Mouse (Mus musculus) inflammation-experienced regulatory T-cells, adult 6 months (primary cell): ENCODE results near the gene Mpdu1. TPM values are rescaled to one million over a fixed set of nuclear protein-coding genes. Genes with fewer than 3 reads are reported as not detected.
"Not testable (repeated sequence)": the region's sequence is repeated elsewhere in the genome, so short reads cannot be mapped to it uniquely, and the experiment has no call there.

Experiments used
- ATAC-seq: one replicate; pipeline ENCODE4 v1.8.0; 2017
- polyA plus RNA-seq, 3 experiments: library from polyadenylated mRNA; unstranded; fragments of 100-300 nt; shearing (Covaris generic); gene quantifications; one replicate each; pipeline ENCODE4 v1.2.1; 2017

Mpdu1 gene
- polyA plus RNA-seq, 3 experiments from 2014 or later = 30.3 to 55.1 (median 52.5) TPM

DNA sequence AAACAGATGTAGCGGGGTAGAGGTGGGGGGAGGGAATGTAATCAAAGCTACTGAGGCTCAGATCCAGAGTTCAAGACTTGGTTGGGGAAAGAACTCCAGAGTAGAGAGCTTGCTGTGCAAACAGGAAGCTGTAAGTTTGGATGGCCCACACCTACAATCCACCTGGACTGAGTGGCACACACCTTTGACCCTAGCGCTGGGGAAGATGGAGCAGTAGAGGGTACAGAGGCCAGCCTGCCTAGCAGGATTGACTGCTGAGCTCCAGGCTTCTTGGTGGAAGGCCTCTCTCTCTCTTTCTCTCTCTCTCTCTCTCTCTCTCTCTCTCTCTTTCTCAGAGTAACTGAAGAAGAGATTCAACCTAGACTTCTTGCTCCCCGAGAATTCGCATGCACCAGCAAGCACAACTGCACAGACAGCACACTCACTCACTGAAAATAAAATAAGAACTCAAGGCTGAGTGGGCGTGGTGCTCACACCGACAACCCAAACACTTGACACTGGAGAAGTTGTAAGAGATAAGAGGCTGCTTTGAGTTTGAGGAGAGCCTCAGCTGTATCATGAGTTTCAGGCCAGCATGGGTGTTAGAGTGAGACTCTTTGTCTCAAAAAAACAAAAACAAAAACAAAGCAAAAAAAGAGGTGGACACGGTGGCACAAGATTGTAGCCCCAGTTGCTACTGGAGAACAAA lies 41.9 kb downstream of the Mpdu1 start:
- no peak for ATAC-seq

DNA sequence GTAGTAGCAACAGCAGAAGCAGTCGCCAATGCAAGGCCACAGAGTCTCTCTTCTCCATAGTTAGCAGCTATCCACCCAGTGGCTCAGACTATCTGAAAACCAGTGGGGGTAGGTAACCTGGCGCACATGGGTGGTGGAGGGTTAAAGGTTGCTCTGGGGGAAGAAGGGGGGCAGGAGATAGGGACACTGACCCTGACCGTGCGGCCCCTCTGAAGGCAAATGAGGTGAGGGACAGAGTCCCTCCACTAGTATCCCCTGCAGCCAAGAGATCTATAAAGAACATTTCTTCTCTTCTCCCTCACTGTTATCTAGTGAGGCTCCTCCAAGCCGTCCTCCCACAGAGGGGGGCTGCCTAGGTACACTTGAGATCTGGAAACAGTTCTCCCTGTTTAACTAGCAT lies 44.6 kb downstream of the Mpdu1 start, which contains the start of gene Shbg:
Gene Shbg (minus strand): TSS at position 101 of the 400 bp plus-strand sequence.
- no peak for ATAC-seq

DNA sequence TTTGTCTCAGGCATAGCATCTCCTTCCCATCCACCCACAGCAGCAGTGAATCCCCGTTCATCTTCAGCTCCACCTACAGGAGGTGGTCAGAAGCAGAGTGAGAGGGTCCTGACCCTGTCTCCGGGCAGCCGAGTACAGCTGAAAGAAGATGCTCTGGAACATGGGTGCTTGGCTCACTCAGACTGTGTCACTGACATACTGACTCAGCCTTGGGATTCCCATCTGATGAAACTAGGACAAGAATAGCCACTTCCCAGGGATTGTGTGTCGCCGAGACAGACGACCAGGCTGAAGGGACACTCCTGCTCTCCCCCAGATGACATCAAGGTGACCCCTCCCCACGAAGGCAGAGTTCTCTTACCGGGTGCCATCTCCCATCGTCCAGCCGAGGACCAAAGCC lies 45.7 kb downstream of the Mpdu1 start:
- no peak for ATAC-seq

DNA sequence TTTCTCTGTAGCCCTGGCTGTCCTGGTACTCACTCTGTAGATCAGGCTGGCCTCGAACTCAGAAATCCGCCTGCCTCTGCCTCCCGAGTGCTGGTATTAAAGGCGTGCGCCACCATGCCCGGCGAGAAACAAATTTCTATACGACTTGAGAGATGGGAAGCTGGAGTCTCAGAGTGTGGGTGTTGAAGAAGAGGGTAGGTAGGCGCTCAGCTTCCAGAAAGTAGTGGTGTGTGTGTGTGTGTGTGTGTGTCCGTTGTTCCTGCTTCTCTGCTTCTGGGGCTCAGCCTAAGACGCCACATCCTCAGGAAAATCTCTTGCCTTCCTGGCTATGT lies 48.2 kb downstream of the Mpdu1 start:
- ATAC-seq = not testable (repeated sequence)

DNA sequence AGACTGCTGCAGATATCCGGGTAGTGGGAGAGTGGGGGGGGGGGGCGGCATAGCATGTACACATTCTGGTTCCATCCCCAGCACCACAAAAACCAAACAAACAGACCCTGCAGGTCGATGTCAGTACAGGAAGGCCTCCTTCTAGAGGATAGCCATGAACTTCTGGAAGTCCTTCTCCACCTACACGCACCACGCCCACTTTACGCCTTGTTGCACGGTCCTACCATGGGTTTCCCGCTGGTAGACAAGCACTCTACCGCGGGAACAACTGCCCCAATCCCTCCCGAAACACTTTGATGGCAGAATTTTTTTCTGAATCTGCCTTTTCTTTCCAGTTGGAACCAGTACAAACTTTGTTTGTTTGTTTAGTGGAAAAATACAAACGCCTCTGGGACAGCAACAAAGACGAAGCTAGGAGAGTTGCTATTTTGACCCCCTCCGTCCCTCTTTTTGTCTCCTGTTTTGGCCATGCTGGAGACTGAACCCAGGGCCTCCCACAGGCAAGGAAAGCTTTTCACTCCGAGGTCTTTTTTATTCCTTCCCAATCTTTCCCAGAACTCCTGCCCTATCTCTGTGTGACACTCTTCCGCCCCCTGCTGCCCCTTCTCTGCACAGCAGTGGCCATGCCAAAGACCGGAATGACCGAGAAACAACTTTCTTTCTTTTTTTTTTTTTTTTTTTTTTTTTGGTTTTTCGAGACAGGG lies 48.7 kb downstream of the Mpdu1 start:
- no peak for ATAC-seq

DNA sequence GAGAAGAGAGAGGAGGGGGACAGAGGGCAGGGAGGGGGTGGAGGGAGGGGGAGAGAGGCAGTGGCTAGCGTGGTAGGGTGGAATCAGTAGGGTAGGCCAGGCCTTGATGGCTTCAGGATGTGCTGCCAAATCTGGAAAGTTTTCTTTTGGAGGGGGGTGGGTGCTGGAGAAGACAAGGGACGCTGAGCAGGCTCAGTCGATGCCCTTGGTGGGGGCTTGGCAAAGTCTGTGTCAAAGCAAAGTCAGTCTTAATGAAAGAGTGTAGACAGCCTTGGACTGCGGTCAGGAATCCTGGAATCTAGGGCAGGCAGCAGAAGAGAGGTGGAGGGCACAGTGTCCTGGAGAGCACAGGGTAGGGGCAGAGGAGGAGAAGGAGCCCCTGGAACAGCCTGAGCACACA lies 51.5 kb downstream of the Mpdu1 start:
- no peak for ATAC-seq

DNA sequence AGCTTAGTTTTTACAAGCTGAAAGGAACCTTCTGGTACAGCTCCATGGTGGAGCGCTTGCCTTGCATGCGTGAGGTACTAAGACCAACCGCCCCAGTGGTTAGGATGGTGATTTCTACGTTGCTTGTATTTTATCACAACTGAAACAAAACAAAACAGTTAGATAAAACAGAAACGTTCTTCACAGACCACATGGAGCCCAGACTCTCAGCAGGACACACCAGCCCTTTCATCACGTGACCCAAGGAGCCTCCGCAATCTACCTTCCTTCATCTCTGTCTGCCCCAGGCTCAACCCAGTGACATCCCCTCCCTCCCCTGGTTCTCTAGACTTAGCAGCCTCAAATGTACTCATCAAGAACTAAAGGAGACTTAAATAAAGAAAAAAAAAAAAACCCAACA lies 53.0 kb downstream of the Mpdu1 start:
- ATAC-seq = no peak

DNA sequence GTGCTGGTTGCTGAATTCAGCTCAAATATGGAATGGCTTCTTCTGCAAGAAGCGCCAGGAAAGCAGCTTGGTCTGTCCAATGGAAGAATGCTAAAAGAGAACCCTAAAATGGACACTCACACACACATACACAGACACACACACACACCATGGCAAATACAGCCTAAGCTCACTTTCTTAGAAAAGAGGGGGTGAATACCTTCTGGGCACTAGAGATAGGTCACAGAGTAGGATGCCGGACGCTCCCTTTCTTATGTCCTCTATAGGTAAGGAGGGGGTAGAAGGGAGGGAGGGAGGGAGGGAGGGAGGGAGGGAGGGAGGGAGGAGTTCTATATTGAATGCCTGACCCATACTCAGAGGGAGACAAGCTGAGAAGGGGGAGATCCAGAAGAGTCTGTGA lies 53.9 kb downstream of the Mpdu1 start:
- no peak for ATAC-seq

DNA sequence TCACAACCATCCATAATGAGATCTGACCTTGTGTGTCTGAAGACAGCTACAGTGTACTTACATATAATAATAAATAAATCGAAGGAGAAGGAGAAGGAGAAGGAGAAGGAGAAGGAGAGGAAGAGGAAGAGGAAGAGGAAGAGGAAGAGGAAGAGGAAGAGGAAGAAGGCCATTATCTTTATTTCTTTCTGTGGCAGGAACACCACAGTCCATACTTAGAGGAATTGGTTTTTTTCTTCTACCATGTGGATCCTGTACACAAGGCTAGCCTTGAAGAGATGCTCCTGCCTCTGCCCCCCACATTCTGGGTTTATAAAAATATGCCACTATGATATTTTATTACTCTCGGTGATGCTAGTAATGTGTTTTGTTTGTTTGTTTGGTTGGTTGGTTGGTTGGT lies 55.6 kb downstream of the Mpdu1 start:
- ATAC-seq = no peak

Other genes with a start within 250 kb of the Mpdu1 start
- 10 to 100 TPM; 20.7 to 39.7 (median 35.5) TPM for gene Kdm6b, start 249.0 kb downstream of the Mpdu1 start, polyA plus RNA-seq
- under 1 TPM in 1 of 3 experiments, not detected in 2; 0.21 TPM for gene Dnah2, start 113.5 kb downstream of the Mpdu1 start, polyA plus RNA-seq
- gene Efnb3, start 102.4 kb downstream of the Mpdu1 start, polyA plus RNA-seq = under 1 TPM in 2 of 3 experiments, not detected in 1; 0.11 to 0.22 TPM
- 10 to 100 TPM; 22.0 to 32.2 (median 25.7) TPM for gene Wrap53, start 82.4 kb downstream of the Mpdu1 start, polyA plus RNA-seq
- gene Trp53, start 82.3 kb downstream of the Mpdu1 start, polyA plus RNA-seq = 100 to 1,000 TPM; 193 to 355 (median 324) TPM
- gene Atp1b2, start 56.7 kb downstream of the Mpdu1 start, polyA plus RNA-seq = under 1 TPM in 1 of 3 experiments, not detected in 2; 0.17 TPM
- under 1 TPM in 1 of 3 experiments, not detected in 2; 0.40 TPM for gene Shbg, start 44.7 kb downstream of the Mpdu1 start, polyA plus RNA-seq
- gene Sat2, start 40.6 kb downstream of the Mpdu1 start, polyA plus RNA-seq = not detected
- 1 to 10 TPM; 7.6 to 9.3 (median 9.1) TPM for gene Fxr2, start 29.7 kb downstream of the Mpdu1 start, polyA plus RNA-seq
- gene Sox15, start 7.3 kb downstream of the Mpdu1 start, polyA plus RNA-seq = not detected
- 10 to 100 TPM in 1 of 3 experiments, 1 to 10 TPM in 2; 3.8 to 21.2 (median 4.5) TPM for gene Cd68, start 3.5 kb upstream of the Mpdu1 start, polyA plus RNA-seq
- 100 to 1,000 TPM; 156 to 375 (median 178) TPM for gene Eif4a1, start 9.8 kb upstream of the Mpdu1 start, polyA plus RNA-seq
- gene Senp3, start 19.4 kb upstream of the Mpdu1 start, polyA plus RNA-seq = 10 to 100 TPM; 21.8 to 38.0 (median 32.0) TPM
- gene Tnfsf13, start 23.1 kb upstream of the Mpdu1 start, polyA plus RNA-seq = not detected
- gene Tnfsf12, start 33.2 kb upstream of the Mpdu1 start, polyA plus RNA-seq = not detected
- not detected for gene Tnfsfm13, start 33.5 kb upstream of the Mpdu1 start, polyA plus RNA-seq
- 10 to 100 TPM; 27.3 to 28.4 (median 27.7) TPM for gene Polr2a, start 96.0 kb upstream of the Mpdu1 start, polyA plus RNA-seq
- gene Slc35g3, start 99.3 kb upstream of the Mpdu1 start, polyA plus RNA-seq = not detected
- 10 to 100 TPM in 2 of 3 experiments, 1 to 10 TPM in 1; 4.3 to 13.9 (median 11.8) TPM for gene Zbtb4, start 103.3 kb upstream of the Mpdu1 start, polyA plus RNA-seq
- 1 to 10 TPM; 1.7 to 2.5 (median 1.8) TPM for gene Chrnb1, start 133.3 kb upstream of the Mpdu1 start, polyA plus RNA-seq
- not detected for gene Fgf11, start 139.2 kb upstream of the Mpdu1 start, polyA plus RNA-seq
- not detected for gene Tmem102, start 143.0 kb upstream of the Mpdu1 start, polyA plus RNA-seq
- not detected for gene Gm39566, start 152.7 kb upstream of the Mpdu1 start, polyA plus RNA-seq
- gene Spem2, start 155.8 kb upstream of the Mpdu1 start, polyA plus RNA-seq = not detected
- gene Spem1, start 159.5 kb upstream of the Mpdu1 start, polyA plus RNA-seq = not detected
- 1 to 10 TPM in 2 of 3 experiments, under 1 TPM in 1; 0.60 to 2.5 (median 1.2) TPM for gene Nlgn2, start 175.1 kb upstream of the Mpdu1 start, polyA plus RNA-seq
- 100 to 1,000 TPM; 124 to 157 (median 131) TPM for gene Tmem256, start 175.9 kb upstream of the Mpdu1 start, polyA plus RNA-seq
- 10 to 100 TPM in 2 of 3 experiments, 1 to 10 TPM in 1; 7.3 to 20.2 (median 17.7) TPM for gene Plscr3, start 183.7 kb upstream of the Mpdu1 start, polyA plus RNA-seq
- gene Tnk1, start 196.1 kb upstream of the Mpdu1 start, polyA plus RNA-seq = under 1 TPM in 1 of 3 experiments, not detected in 2; 0.19 TPM
- not detected for gene Tmem95, start 215.4 kb upstream of the Mpdu1 start, polyA plus RNA-seq
- 1 to 10 TPM in 1 of 3 experiments, under 1 TPM in 2; 0.58 to 1.5 (median 0.59) TPM for gene Kctd11, start 218.8 kb upstream of the Mpdu1 start, polyA plus RNA-seq
- 100 to 1,000 TPM; 229 to 289 (median 266) TPM for gene Acap1, start 232.9 kb upstream of the Mpdu1 start, polyA plus RNA-seq
- under 1 TPM; 0.39 to 0.98 (median 0.63) TPM for gene 2810408A11Rik, start 238.3 kb upstream of the Mpdu1 start, polyA plus RNA-seq
- gene Neurl4, start 238.4 kb upstream of the Mpdu1 start, polyA plus RNA-seq = 1 to 10 TPM; 5.2 to 9.6 (median 9.0) TPM